Mouse (Mus musculus): ENCODE data around the gene Trmt10c. TPM values are rescaled to one million over a fixed set of nuclear protein-coding genes. Genes with fewer than 3 reads are reported as not detected.
"Not testable (repeated sequence)": the region's sequence is repeated elsewhere in the genome, so short reads cannot be mapped to it uniquely, and the experiment has no call there.

Gene Trmt10c
- polyA plus RNA-seq, 1 experiment, result 8.5 TPM

GRCm38 (mm10) chr16:56074122-56074521 is 36.5 kb upstream of the Trmt10c start:
- TF ChIP-seq CTCF (IDR thresholded peaks at IDR 0.05; ENCODE audit: control insufficient read depth, insufficient read depth, low read length) (no peak), POLR2A (IDR thresholded peaks at IDR 0.05; ENCODE audit: borderline replicate concordance, control insufficient read depth, low read depth, low read length) (no peak)
- Histone ChIP-seq H3K4me3 (replicated peaks; ENCODE audit: control insufficient read depth, low read depth, low read length) (no peak overlapping the region), H3K4me1 (ENCODE audit: control insufficient read depth, insufficient read depth, low read length) (peaks cover 2% of the 10 kb centered on the region; the same call in 1 of the 2 replicates), H3K27ac (ENCODE audit: control insufficient read depth, insufficient read depth, low read depth, low read length, poor library complexity) (peak overlapping the region; percentile 25; the same call in 1 of the 2 replicates)
- 95% methylated on average over 1 of the region's 1 CpGs for WGBS

GRCm38 (mm10) chr16:56073150-56073549 is 35.5 kb upstream of the Trmt10c start:
- H3K4me3 ChIP-seq (replicated peaks; ENCODE audit: control insufficient read depth, low read depth, low read length); H3K27ac ChIP-seq (ENCODE audit: control insufficient read depth, insufficient read depth, low read depth, low read length, poor library complexity); H3K4me1 ChIP-seq (ENCODE audit: control insufficient read depth, insufficient read depth, low read length): not testable (repeated sequence)
- WGBS, result 94% methylated on average over 6 of the region's 6 CpGs

GRCm38 (mm10) chr16:56072533-56072932 is 34.9 kb upstream of the Trmt10c start:
- no peak overlapping the region for H3K27ac ChIP-seq (ENCODE audit: control insufficient read depth, insufficient read depth, low read depth, low read length, poor library complexity)
- WGBS, result 77% methylated on average over 6 of the region's 6 CpGs
- H3K4me3 ChIP-seq (replicated peaks; ENCODE audit: control insufficient read depth, low read depth, low read length), result no peak overlapping the region
- TF ChIP-seq POLR2A (IDR thresholded peaks at IDR 0.05; ENCODE audit: borderline replicate concordance, control insufficient read depth, low read depth, low read length) (no peak), CTCF (IDR thresholded peaks at IDR 0.05; ENCODE audit: control insufficient read depth, insufficient read depth, low read length) (no peak)
- peaks cover 2% of the 10 kb centered on the region; the same call in 1 of the 2 replicates for H3K4me1 ChIP-seq (ENCODE audit: control insufficient read depth, insufficient read depth, low read length)

GRCm38 (mm10) chr16:56071317-56072232 is 34.0 kb upstream of the Trmt10c start:
- TF ChIP-seq POLR2A (IDR thresholded peaks at IDR 0.05; ENCODE audit: borderline replicate concordance, control insufficient read depth, low read depth, low read length) (no peak), CTCF (IDR thresholded peaks at IDR 0.05; ENCODE audit: control insufficient read depth, insufficient read depth, low read length) (no peak)
- Histone ChIP-seq H3K4me3 (replicated peaks; ENCODE audit: control insufficient read depth, low read depth, low read length) (no peak overlapping the region), H3K27ac (ENCODE audit: control insufficient read depth, insufficient read depth, low read depth, low read length, poor library complexity) (peak overlapping the region; percentile 78), H3K4me1 (ENCODE audit: control insufficient read depth, insufficient read depth, low read length) (peaks cover 2% of the 10 kb centered on the region; the same call in 1 of the 2 replicates)
- 59% methylated on average over 5 of the region's 5 CpGs for WGBS

GRCm38 (mm10) chr16:56068523-56069070 is 31.0 kb upstream of the Trmt10c start:
- TF ChIP-seq CTCF (IDR thresholded peaks at IDR 0.05; ENCODE audit: control insufficient read depth, insufficient read depth, low read length) (no peak), POLR2A (IDR thresholded peaks at IDR 0.05; ENCODE audit: borderline replicate concordance, control insufficient read depth, low read depth, low read length) (no peak)
- no peak overlapping the region for H3K4me3 ChIP-seq (replicated peaks; ENCODE audit: control insufficient read depth, low read depth, low read length)
- WGBS, result 75% methylated on average over 6 of the region's 6 CpGs
- no peaks in the 10 kb centered on the region; the same call in 1 of the 2 replicates for H3K4me1 ChIP-seq (ENCODE audit: control insufficient read depth, insufficient read depth, low read length)
- no peak overlapping the region for H3K27ac ChIP-seq (ENCODE audit: control insufficient read depth, insufficient read depth, low read depth, low read length, poor library complexity)

GRCm38 (mm10) chr16:56066113-56066512 is 28.5 kb upstream of the Trmt10c start:
- peaks cover 4% of the 10 kb centered on the region for H3K4me1 ChIP-seq (ENCODE audit: control insufficient read depth, insufficient read depth, low read length)
- TF ChIP-seq CTCF (IDR thresholded peaks at IDR 0.05; ENCODE audit: control insufficient read depth, insufficient read depth, low read length), result no peak
- TF ChIP-seq POLR2A (IDR thresholded peaks at IDR 0.05; ENCODE audit: borderline replicate concordance, control insufficient read depth, low read depth, low read length), result no peak
- 74% methylated on average over 8 of the region's 8 CpGs for WGBS
- H3K4me3 ChIP-seq (replicated peaks; ENCODE audit: control insufficient read depth, low read depth, low read length), result no peak overlapping the region
- H3K27ac ChIP-seq (ENCODE audit: control insufficient read depth, insufficient read depth, low read depth, low read length, poor library complexity), result no peak overlapping the region

- Histone ChIP-seq H3K27ac (ENCODE audit: control insufficient read depth, insufficient read depth, low read depth, low read length, poor library complexity) (peak overlapping the region; percentile 72), H3K4me3 (replicated peaks; ENCODE audit: control insufficient read depth, low read depth, low read length) (peak overlapping the region; percentile 80), H3K4me1 (ENCODE audit: control insufficient read depth, insufficient read depth, low read length) (peaks cover 4% of the 10 kb centered on the region)
- 1% methylated on average over 20 of the region's 20 CpGs for WGBS
- TF ChIP-seq POLR2A (IDR thresholded peaks at IDR 0.05; ENCODE audit: borderline replicate concordance, control insufficient read depth, low read depth, low read length), result 0 out of 2 replicates have a peak, but pooled peaks have one; percentile 14
- no peak for TF ChIP-seq CTCF (IDR thresholded peaks at IDR 0.05; ENCODE audit: control insufficient read depth, insufficient read depth, low read length)
Measured at GRCm38 (mm10) chr16:56064334-56064990, 26.8 kb upstream of the Trmt10c start.

- H3K27ac ChIP-seq (ENCODE audit: control insufficient read depth, insufficient read depth, low read depth, low read length, poor library complexity), result no peak overlapping the region
- peaks cover 4% of the 10 kb centered on the region for H3K4me1 ChIP-seq (ENCODE audit: control insufficient read depth, insufficient read depth, low read length)
- no peak for TF ChIP-seq POLR2A (IDR thresholded peaks at IDR 0.05; ENCODE audit: borderline replicate concordance, control insufficient read depth, low read depth, low read length)
- no peak for TF ChIP-seq CTCF (IDR thresholded peaks at IDR 0.05; ENCODE audit: control insufficient read depth, insufficient read depth, low read length)
- WGBS, result 57% methylated on average over 11 of the region's 11 CpGs
- no peak overlapping the region for H3K4me3 ChIP-seq (replicated peaks; ENCODE audit: control insufficient read depth, low read depth, low read length)
Measured at GRCm38 (mm10) chr16:56062981-56063380, 25.4 kb upstream of the Trmt10c start.
